Mouse (Mus musculus): ENCODE measurements around the gene Secisbp2.

- TF ChIP-seq POLR2A (IDR thresholded peaks at IDR 0.05; ENCODE audit: low read depth, low read length) (no peak), CTCF (IDR thresholded peaks at IDR 0.05; ENCODE audit: extremely low read depth, insufficient read depth, insufficient read length, insufficient replicate concordance) (no peak)
Observed at GRCm38 (mm10) chr13:51727364-51727763, 75.9 kb downstream of the Secisbp2 start.
